11 mouse cellular contexts compared by ENCODE assay signal in genomic region chr11:46480517-46480916, GRCm38 (mm10). TPM values are rescaled to one million over a fixed set of nuclear protein-coding genes. Genes with fewer than 3 reads are reported as not detected.
DNase-seq lines count a peak whose midpoint lies in the region.
"Had no signal": no experiment of that assay in that cellular context is flagged by ENCODE, and none has a peak within 500 bp of the region (broad histone marks: within the 10 kb centered on the region; RNA-seq: fewer than 3 reads in every experiment).

No protein-coding gene starts in this region.

- peak; percentile 8 to 20 for DNase-seq in adrenal gland, adult (ENCODE audit: inconsistent age in 2 of 2, low spot score in 1 of 2)
- no peak for DNase-seq in adrenal gland, adult 18-20 months (ENCODE audit: low spot score in 2 of 2)
- peak; percentile 74 for DNase-seq in layer of hippocampus, adult 9-11 months
- no peak for DNase-seq in layer of hippocampus, adult 8-10 months (ENCODE audit: low spot score in 2 of 2)
- DNase-seq in 416B (ENCODE audit: low read depth), result peak; percentile 86
- DNase-seq in lung, postnatal 36 days, result peak; percentile 47
- DNase-seq in urinary bladder, postnatal 25 days (ENCODE audit: low spot score), result no peak
- DNase-seq in ovary, adult 18-20 months (ENCODE audit: low spot score), result no peak
- DNase-seq: adrenal gland, postnatal 10 days; kidney, postnatal 4 days had no signal

RNA-seq across cellular contexts. Expression of gene Havcr2, which starts 25.8 kb away (rescaled TPM):
- total RNA-seq in adrenal gland, adult 18-20 months (2021), result 1 to 10 TPM; 3.0 to 3.4 TPM
- 10 to 100 TPM in 2 of 4 experiments, 1 to 10 TPM in 2; 2.3 to 17.9 (median 9.6) TPM for total RNA-seq in layer of hippocampus, adult 8-10 months (2022)

RNA-seq across cellular contexts. Expression of gene Gm12169, which starts 43.5 kb away (rescaled TPM):
- total RNA-seq in adrenal gland, adult 18-20 months (2021), result not detected
- not detected for total RNA-seq in layer of hippocampus, adult 8-10 months (2022)
- total RNA-seq: adrenal gland, postnatal 10 days; heart, adult 2 months had no signal

RNA-seq across cellular contexts. Expression of gene Med7, which starts 43.8 kb away (rescaled TPM):
- total RNA-seq in adrenal gland, adult 18-20 months (2021), result 10 to 100 TPM; 44.6 to 53.3 TPM
- total RNA-seq in layer of hippocampus, adult 8-10 months (2022), result 10 to 100 TPM; 25.9 to 38.5 (median 35.6) TPM

Comparison
In these comparisons a context has a peak if more than half of its experiments do, and no peak if none do; other contexts are left out.
1. DNase-seq: peak in adrenal gland, adult (2 of 2), layer of hippocampus, adult 9-11 months (single experiment), 416B (single experiment) and lung, postnatal 36 days (single experiment); none in adrenal gland, adult 18-20 months (0 of 2), layer of hippocampus, adult 8-10 months (0 of 2), urinary bladder, postnatal 25 days (single experiment) and ovary, adult 18-20 months (single experiment).